Mouse (Mus musculus) forebrain, postnatal 0 days (tissue): Measurements from ENCODE around the gene Trib2. TPM values are rescaled to one million over a fixed set of nuclear protein-coding genes. Genes with fewer than 3 reads are reported as not detected.

Experiments
- ATAC-seq: fragments of 200-750 bp; cut with Nextera tagmentation; 2 replicates; pipeline ENCODE4 v1.8.0; 2017; ENCODE audit warnings: mild to moderate bottlenecking, moderate library complexity
- DNase-seq: peaks from one replicate; pipeline ENCODE4 v3.0.0-alpha.2; 2015
- H3K27ac ChIP-seq: fragments of 300-500 bp; sonication (generic); 2 replicates; pipeline ENCODE4 v1.5.1; 2014; ENCODE audit warnings: low read depth, mild to moderate bottlenecking, antibody characterized with exemption, low read length, moderate library complexity, mixed read lengths
- H3K27me3 ChIP-seq: fragments of 300-500 bp; sonication (generic); 2 replicates; pipeline ENCODE4 v1.6.1; 2014; ENCODE audit warnings: mild to moderate bottlenecking, low read length, mixed read lengths; ENCODE audit not compliant: insufficient read depth
- H3K36me3 ChIP-seq: fragments of 300-500 bp; sonication (generic); 2 replicates; pipeline ENCODE4 v1.6.1; 2014; ENCODE audit warnings: mild to moderate bottlenecking, moderate library complexity; ENCODE audit not compliant: insufficient read depth
- H3K4me1 ChIP-seq: fragments of 300-500 bp; sonication (generic); 2 replicates; pipeline ENCODE4 v1.6.1; 2014; ENCODE audit warnings: antibody characterized with exemption; ENCODE audit not compliant: insufficient read depth
- H3K4me2 ChIP-seq: fragments of 300-500 bp; sonication (generic); 2 replicates; pipeline ENCODE4 v1.6.1; 2014; ENCODE audit warnings: low read depth, mild to moderate bottlenecking, moderate library complexity
- H3K4me3 ChIP-seq: fragments of 300-500 bp; sonication (generic); 2 replicates; pipeline ENCODE4 v1.5.1; 2014; ENCODE audit warnings: low read depth, low read length, mixed read lengths
- H3K9ac ChIP-seq: fragments of 300-500 bp; sonication (generic); 2 replicates; pipeline ENCODE4 v1.6.1; 2014; ENCODE audit warnings: mild to moderate bottlenecking
- H3K9me3 ChIP-seq: fragments of 300-500 bp; sonication (generic); 2 replicates; pipeline ENCODE4 v1.6.1; 2016; ENCODE audit warnings: low read length
- CTCF ChIP-seq: sonication (generic); IDR thresholded peaks from 2 replicates; pipeline ENCODE4 v1.5.1; 2016; ENCODE audit warnings: antibody characterized with exemption, control low read depth, low read depth
- WGBS: fragments of 180-500 bp; shearing (Covaris S2); extraction: QIAGEN DNeasy Blood & Tissue Kit; methylation state at CpG from one replicate; pipeline ENCODE4 v1.1.7; 2014; 5-methylcytosine and 5-hydroxymethylcytosine counted together
- polyA plus RNA-seq: library from polyadenylated mRNA; unstranded; fragments of >200 nt; fragmentation: Nextera tagmentation; extraction: Ambion mirVana; gene quantifications from 2 replicates; pipeline ENCODE4 v1.2.1, GENCODE M21; 2015
- total RNA-seq: library from RNA; depleted of rRNA; stranded (reverse); fragments of >200 nt; gene quantifications from 2 replicates; pipeline ENCODE4 v1.2.3, GENCODE M21; 2014

Gene Trib2
- total and polyA plus RNA-seq, 2 experiments from 2014 or later = 82.3 to 152 TPM

DNA sequence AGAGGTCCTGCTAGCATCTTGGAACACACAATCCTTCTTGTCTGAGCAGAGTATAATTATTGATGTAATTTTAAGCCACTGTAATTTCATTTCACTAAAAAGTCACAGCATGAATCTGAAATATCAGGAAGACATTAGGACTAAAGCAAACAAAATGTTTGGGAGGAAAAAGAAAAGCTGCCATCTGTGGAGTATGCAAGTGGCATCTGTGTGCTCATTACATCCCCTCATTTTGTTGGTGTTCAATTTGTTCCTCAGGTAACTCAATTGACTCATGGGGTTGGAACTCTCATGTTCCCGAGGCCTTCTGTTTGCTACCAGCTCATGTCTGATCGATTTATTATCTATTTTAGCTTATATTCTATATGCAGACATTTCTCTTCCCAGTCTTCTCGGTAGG is 28.0 kb upstream of the Trib2 start:
- no peaks in the 10 kb centered on the region for H3K36me3 ChIP-seq
- 76% methylated on average over 3 of the region's 3 CpGs for WGBS
- no peaks in the 10 kb centered on the region for H3K4me1 ChIP-seq
- DNase-seq (no peak), ATAC-seq (peak; percentile 14; the same call in 1 of the 2 replicates)
- H3K9ac ChIP-seq = no peak overlapping the region
- H3K27me3 ChIP-seq = no peaks in the 10 kb centered on the region
- no peak overlapping the region for H3K27ac ChIP-seq
- no peaks in the 10 kb centered on the region for H3K9me3 ChIP-seq
- no peak overlapping the region for H3K4me3 ChIP-seq
- TF ChIP-seq CTCF = no peak
- H3K4me2 ChIP-seq = no peak overlapping the region

DNA sequence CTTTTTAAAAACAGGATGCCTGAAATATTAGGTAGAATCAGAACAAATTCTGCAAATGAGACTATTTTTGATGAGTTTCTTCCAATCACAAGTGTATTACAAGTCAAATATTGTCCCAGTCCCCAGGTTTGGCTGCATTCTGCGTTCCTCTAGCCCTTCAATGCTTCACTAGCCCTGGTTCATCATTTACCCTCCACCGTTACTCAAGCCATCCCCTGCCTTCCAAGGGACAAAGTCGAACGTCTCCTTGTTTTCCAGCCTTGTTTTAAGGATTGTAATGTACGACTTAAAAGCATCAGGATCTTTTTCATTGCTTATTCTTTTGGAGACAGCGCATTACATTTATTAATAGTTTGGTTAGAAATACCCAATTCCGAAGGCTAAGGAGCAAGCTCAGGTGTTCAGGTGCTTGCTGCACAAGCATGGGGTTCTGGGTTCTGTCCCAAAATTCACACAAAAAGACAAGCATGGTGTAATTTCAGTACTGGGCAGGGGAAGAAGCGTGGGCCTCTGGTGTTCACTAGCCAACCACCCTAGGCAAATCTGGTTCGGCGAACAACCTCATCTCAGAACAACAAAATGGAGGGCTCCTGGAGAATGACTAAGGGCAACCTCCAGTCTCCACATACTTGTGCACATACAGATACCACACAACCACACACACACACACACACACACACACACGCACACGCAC is 24.3 kb upstream of the Trib2 start:
- Histone ChIP-seq H3K4me3 (no peak overlapping the region), H3K4me1 (no peaks in the 10 kb centered on the region), H3K27me3 (no peaks in the 10 kb centered on the region), H3K9me3 (no peaks in the 10 kb centered on the region), H3K27ac (no peak overlapping the region), H3K4me2 (no peak overlapping the region), H3K36me3 (no peaks in the 10 kb centered on the region), H3K9ac (no peak overlapping the region)
- ATAC-seq = no peak
- WGBS = 91% methylated on average over 12 of the region's 12 CpGs
- no peak for TF ChIP-seq CTCF
- no peak for DNase-seq

DNA sequence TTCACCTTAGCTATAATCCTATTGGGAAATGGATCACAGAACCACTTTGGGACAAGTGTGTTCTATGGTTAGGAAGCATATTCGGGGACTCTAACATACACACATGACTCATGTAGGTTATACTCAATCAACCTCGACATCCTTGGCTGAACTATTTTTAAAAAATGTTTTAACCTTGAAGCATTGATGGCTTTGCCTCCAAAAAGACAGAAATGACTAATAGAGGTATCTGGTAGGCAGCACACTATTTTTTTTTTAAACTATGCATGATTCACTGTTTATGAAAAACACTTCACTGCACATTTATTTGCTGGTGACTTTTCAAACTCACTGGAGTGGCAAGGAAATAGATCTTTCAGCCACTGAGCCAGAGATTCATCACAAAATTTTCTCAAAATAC is 21.5 kb upstream of the Trib2 start:
- TF ChIP-seq CTCF = no peak
- no peak overlapping the region for H3K4me3 ChIP-seq
- no peak overlapping the region for H3K9ac ChIP-seq
- no peaks in the 10 kb centered on the region for H3K4me1 ChIP-seq
- 98% methylated on average over 2 of the region's 2 CpGs for WGBS
- no peaks in the 10 kb centered on the region for H3K9me3 ChIP-seq
- no peaks in the 10 kb centered on the region for H3K27me3 ChIP-seq
- DNase-seq = no peak
- ATAC-seq = no peak
- H3K4me2 ChIP-seq = no peak overlapping the region
- H3K27ac ChIP-seq = no peak overlapping the region
- no peaks in the 10 kb centered on the region for H3K36me3 ChIP-seq

DNA sequence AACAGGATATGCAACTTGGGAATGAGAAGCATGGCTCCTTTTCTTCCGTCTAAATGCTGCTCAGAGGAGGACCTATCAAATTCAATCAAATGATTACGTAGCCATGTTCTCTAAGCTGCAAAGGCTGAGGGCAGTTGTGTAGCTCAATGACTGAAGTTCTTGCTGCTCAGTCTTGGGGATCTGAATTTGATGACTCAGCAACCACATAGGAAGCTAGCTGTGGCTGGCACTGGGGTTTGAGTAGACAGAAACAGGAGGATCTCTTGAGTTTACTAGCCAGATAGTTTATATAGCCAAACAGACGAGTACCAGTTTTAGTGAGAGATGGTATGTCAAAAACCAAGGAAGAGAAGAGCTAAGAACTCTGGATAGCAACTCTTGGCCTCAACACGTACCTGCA is 20.8 kb upstream of the Trib2 start:
- WGBS = 91% methylated on average over 4 of the region's 4 CpGs
- H3K27me3 ChIP-seq = no peaks in the 10 kb centered on the region
- no peak for DNase-seq
- no peak overlapping the region for H3K9ac ChIP-seq
- no peak for ATAC-seq
- H3K36me3 ChIP-seq = no peaks in the 10 kb centered on the region
- no peak overlapping the region for H3K4me3 ChIP-seq
- H3K4me1 ChIP-seq = no peaks in the 10 kb centered on the region
- no peaks in the 10 kb centered on the region for H3K9me3 ChIP-seq
- TF ChIP-seq CTCF = no peak
- no peak overlapping the region for H3K27ac ChIP-seq
- no peak overlapping the region for H3K4me2 ChIP-seq

- TF ChIP-seq CTCF = no peak
- ATAC-seq (no peak), DNase-seq (no peak)
- no peaks in the 10 kb centered on the region for H3K36me3 ChIP-seq
- 91% methylated on average over 7 of the region's 7 CpGs for WGBS
- H3K27me3 ChIP-seq = no peaks in the 10 kb centered on the region
- H3K4me1 ChIP-seq = no peaks in the 10 kb centered on the region
- no peak overlapping the region for H3K4me2 ChIP-seq
- no peaks in the 10 kb centered on the region for H3K9me3 ChIP-seq
- no peak overlapping the region for H3K4me3 ChIP-seq
- H3K9ac ChIP-seq = no peak overlapping the region
- no peak overlapping the region for H3K27ac ChIP-seq
Measured at GRCm38 (mm10) chr12:15832674-15833052, 15.9 kb upstream of the Trib2 start.

DNA sequence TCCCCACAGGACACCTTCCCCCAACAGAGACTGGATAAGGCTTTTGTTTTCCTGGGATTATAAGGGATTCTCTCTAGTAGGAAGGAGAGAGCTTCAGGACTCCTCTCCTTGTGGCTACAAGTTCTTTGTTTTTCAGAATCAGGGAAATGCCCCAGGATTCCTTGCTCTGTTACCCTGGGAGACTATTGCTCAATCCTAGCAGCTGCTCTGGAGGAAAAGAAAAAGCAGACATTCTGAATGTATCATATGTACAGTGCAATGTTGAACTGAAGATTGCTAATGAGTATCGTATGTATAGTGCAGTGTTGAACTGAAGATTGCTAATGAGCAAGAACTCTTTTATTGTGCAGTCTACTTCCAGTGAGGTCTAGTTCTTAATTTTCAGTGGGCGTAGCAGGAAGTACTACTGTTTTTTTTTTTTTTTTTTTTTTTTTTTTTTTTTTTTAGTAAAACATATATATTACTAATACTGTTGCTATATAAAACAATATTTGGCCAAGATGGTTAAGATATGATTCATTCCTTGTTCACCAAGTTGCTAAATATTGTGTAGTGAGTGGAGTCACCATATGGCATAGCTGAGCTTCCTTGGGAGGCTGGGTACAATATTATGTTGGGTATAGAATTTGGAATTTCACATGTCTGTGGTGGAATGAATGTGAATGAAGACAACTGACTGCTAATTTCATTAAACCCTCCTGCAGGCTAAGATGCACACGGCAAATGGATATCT is 15.4 kb upstream of the Trib2 start:
- ATAC-seq (0 out of 2 replicates have a peak, but pooled peaks have one; percentile 42), DNase-seq (no peak)
- no peaks in the 10 kb centered on the region for H3K36me3 ChIP-seq
- H3K27ac ChIP-seq = no peak overlapping the region
- no peak overlapping the region for H3K9ac ChIP-seq
- WGBS = 76% methylated on average over 3 of the region's 3 CpGs
- H3K4me2 ChIP-seq = no peak overlapping the region
- H3K4me3 ChIP-seq = no peak overlapping the region
- H3K9me3 ChIP-seq = no peaks in the 10 kb centered on the region
- no peaks in the 10 kb centered on the region for H3K27me3 ChIP-seq
- no peak for TF ChIP-seq CTCF
- H3K4me1 ChIP-seq = no peaks in the 10 kb centered on the region

DNA sequence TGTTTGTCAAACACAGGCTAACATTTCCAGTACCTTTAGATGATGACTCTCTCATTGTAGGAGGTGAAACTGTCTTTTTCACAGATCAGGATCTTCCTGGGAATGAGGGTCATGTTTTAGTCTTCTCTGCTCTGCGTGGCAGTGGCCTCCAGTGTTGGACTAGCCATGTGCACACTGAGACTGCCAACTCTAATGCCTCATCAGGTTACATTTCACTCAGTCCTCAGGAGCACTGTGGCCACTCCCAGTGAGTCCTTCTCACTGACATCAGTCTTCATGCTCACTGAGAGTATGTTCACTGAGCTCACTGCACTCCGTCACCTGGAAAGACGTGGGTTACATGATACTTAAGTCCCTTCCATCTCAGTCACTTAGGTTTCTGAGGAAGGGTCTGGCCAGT is 14.0 kb upstream of the Trib2 start:
- DNase-seq (no peak), ATAC-seq (no peak)
- 94% methylated on average over 3 of the region's 3 CpGs for WGBS
- H3K9me3 ChIP-seq = no peaks in the 10 kb centered on the region
- H3K27me3 ChIP-seq = no peaks in the 10 kb centered on the region
- H3K4me2 ChIP-seq = no peak overlapping the region
- no peaks in the 10 kb centered on the region for H3K36me3 ChIP-seq
- no peaks in the 10 kb centered on the region for H3K4me1 ChIP-seq
- no peak overlapping the region for H3K27ac ChIP-seq
- no peak overlapping the region for H3K9ac ChIP-seq
- TF ChIP-seq CTCF = no peak
- no peak overlapping the region for H3K4me3 ChIP-seq
